23 mouse cellular contexts compared by ENCODE assay signal in genomic region chr5:43882034-43882433, GRCm38 (mm10). TPM values are rescaled to one million over a fixed set of nuclear protein-coding genes. Genes with fewer than 3 reads are reported as not detected.
DNase-seq lines count a peak whose midpoint lies in the region; ATAC-seq and TF ChIP-seq lines count a peak whose summit lies in the region.
"Had no signal": no experiment of that assay in that cellular context is flagged by ENCODE, and none has a peak within 500 bp of the region (broad histone marks: within the 10 kb centered on the region; RNA-seq: fewer than 3 reads in every experiment).

No protein-coding gene starts in this region.

- TF ChIP-seq POLR2A in lung, adult 2 months (IDR thresholded peaks at IDR 0.05; ENCODE audit: borderline replicate concordance, extremely low read depth, low read depth, low read length), result no peak

- ATAC-seq in frontal cortex, adult (ENCODE audit: low TSS enrichment), result peak; percentile 48
- peak; percentile 81 for ATAC-seq in granulocyte monocyte progenitor cell, adult 5-6 weeks (replicated peaks; ENCODE audit: poor library complexity, severe bottlenecking)
- ATAC-seq in neutrophil, adult 5-6 weeks (ENCODE audit: extremely low read depth, insufficient number of reproducible peaks, low FRiP score, poor library complexity, severe bottlenecking), result peak; percentile 33; the same call in 1 of the 2 replicates
- ATAC-seq: forebrain, embryonic 13.5 days; hindbrain, embryonic 16.5 days; intestine, postnatal 0 days; midbrain, embryonic 16.5 days had no signal

- DNase-seq in frontal cortex, postnatal 14 days (ENCODE audit: low spot score in 2 of 2), result no peak
- peak; percentile 26 for DNase-seq in lung, postnatal 25 days (ENCODE audit: low spot score)
- DNase-seq in lung, adult 2 months, result no peak
- DNase-seq in layer of hippocampus, adult 9-10 months (ENCODE audit: low spot score), result no peak
- DNase-seq in adrenal gland, adult 18-20 months (ENCODE audit: low spot score in 2 of 2), result no peak
- DNase-seq: adrenal gland, adult 2 months; cerebellum, adult 9-11 months; gastrocnemius, postnatal 25 days; left cerebral cortex, postnatal 4 days; liver, embryonic 13.5 days; lung, postnatal 10 days had no signal

- H3K4me1 ChIP-seq in lung, adult 2 months (ENCODE audit: control insufficient read depth, insufficient read depth, low read length), result peaks cover 3% of the 10 kb centered on the region
- H3K4me1 ChIP-seq: forebrain, embryonic 13.5 days; heart, embryonic 13.5 days; liver, embryonic 13.5 days had no signal

- TF ChIP-seq CTCF in lung, adult 2 months (IDR thresholded peaks at IDR 0.05; ENCODE audit: insufficient read depth, low read length), result no peak

- H3K4me3 ChIP-seq in lung, adult 2 months (replicated peaks; ENCODE audit: extremely low read depth, low read depth, low read length), result no peak overlapping the region
- H3K4me3 ChIP-seq: embryonic facial prominence, embryonic 12.5 days; erythroblast, embryonic 14.5 days; forebrain, embryonic 13.5 days; heart, embryonic 13.5 days; layer of hippocampus, adult 2 months; left cerebral cortex, adult 2 months; liver, embryonic 13.5 days had no signal

- WGBS in lung, adult 2 months, result 72% methylated on average over 3 of the region's 3 CpGs

RNA-seq across cellular contexts. Expression of gene Cd38, which starts 13.7 kb away (rescaled TPM):
- polyA plus RNA-seq in lung, adult 2 months (2012; rRNA removed), result 20.9 and 22.2 TPM in 2 replicates
- not detected in 2 replicates for total RNA-seq in granulocyte monocyte progenitor cell, adult 5-6 weeks (2014; fragmentation: Nextera tagmentation)
- 0.26 TPM in 1 of 2 replicates, not detected in the other for total RNA-seq in granulocyte monocyte progenitor cell, adult 5-6 weeks (2017)
- 71.3 and 74.3 TPM in 2 replicates for total RNA-seq in neutrophil, adult 5-6 weeks (2017)
- total RNA-seq in adrenal gland, adult 18-20 months (2021), result 1 to 10 TPM; 6.7 to 7.5 TPM
- polyA plus RNA-seq: erythroblast, embryonic 14.5 days had no signal

RNA-seq across cellular contexts. Expression of gene Gm7879, which starts 30.9 kb away (rescaled TPM):
- 0.34 TPM in 1 of 2 replicates, not detected in the other for polyA plus RNA-seq in lung, adult 2 months (2012; rRNA removed)
- total RNA-seq in granulocyte monocyte progenitor cell, adult 5-6 weeks (2014; fragmentation: Nextera tagmentation), result 3.5 and 8.0 TPM in 2 replicates
- 13.4 and 14.1 TPM in 2 replicates for total RNA-seq in granulocyte monocyte progenitor cell, adult 5-6 weeks (2017)
- total RNA-seq in neutrophil, adult 5-6 weeks (2017), result 2.6 and 3.2 TPM in 2 replicates
- 10 to 100 TPM; 13.8 to 16.5 TPM for total RNA-seq in adrenal gland, adult 18-20 months (2021)
- polyA plus RNA-seq: adrenal gland, adult 2 months; hindbrain, embryonic 16.5 days had no signal

Comparison
In these comparisons a context has a peak if more than half of its experiments do, and no peak if none do; other contexts are left out.
1. RNA of gene Cd38, which starts 13.7 kb away (total RNA-seq): 71.3 to 74.3 TPM in neutrophil, adult 5-6 weeks and 6.7 to 7.5 TPM in adrenal gland, adult 18-20 months; 0.26 TPM in granulocyte monocyte progenitor cell, adult 5-6 weeks; every median in the first group is over 4 times any median in the second.
2. Peak in every context shown above with its lines, with median percentiles within 50 percentile points of each other: ATAC-seq.